Mouse (Mus musculus): ENCODE results near the gene Gpa33. TPM values are rescaled to one million over a fixed set of nuclear protein-coding genes. Genes with fewer than 3 reads are reported as not detected.

The Gpa33 gene
- polyA plus RNA-seq, 1 experiment: 0.14 TPM

DNA sequence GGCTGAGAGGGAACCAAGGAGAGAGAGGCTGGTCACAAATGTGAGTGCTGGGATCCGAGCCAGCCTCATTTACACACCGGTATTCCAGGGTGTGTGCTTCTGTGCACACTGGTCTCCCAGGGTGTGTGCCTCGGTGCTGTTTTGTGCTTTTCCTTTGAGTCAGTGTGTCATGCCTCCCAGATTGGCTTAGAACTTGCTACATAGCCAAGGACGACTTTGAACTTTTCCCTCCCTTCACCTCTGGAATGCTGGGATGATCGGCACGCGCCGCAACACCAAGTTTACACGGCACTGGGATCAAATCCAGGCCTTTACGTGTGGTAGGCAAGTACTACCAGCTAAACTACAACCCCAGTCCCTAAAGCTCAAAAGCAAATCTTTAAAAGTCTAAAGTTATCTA lies 22.0 kb downstream of the Gpa33 start:
- TF ChIP-seq POLR2A (IDR thresholded peaks at IDR 0.05; ENCODE audit: borderline replicate concordance, extremely low read depth, insufficient read depth, insufficient read length, poor library complexity, severe bottlenecking) (no peak), CTCF (IDR thresholded peaks at IDR 0.05; ENCODE audit: borderline replicate concordance, extremely low read depth, insufficient read depth, insufficient read length) (no peak)
- no peak for DNase-seq (ENCODE audit: low read depth)

DNA sequence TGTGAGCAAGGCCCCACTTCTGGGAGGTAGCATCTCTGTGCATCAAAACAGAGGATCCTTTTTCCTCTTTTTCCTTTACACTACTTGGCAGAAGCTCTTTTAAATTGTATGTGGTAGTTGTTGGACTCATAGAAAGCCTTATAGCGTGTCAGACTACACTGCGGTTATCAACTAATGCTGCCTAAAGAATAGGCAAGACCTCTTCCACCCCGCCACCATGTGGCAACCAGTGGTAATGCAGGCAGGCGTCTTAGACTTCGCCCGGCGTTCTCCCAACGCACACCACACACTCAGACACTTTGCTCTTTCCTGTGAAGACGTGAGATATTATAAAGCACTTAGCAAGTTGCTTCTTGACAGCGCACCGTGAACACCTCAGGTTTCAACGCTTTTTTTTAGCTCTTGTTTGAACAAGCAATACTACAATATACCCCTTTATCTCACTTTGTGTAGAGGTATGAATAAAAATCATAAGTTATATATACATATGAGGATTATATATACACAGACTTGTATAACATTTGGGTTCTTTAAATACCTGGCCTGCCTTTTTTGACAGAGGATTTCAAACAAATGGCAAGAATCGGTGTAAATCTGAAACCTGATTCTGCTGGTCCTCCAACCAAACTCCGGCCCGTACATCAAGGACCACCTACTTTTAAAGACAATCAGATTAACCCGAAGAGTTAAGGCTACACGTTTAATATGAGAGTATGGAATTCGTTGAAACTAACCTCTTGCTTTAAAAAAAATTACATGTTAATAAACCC lies 23.5 kb downstream of the Gpa33 start:
- DNase-seq (ENCODE audit: low read depth): peak; percentile 92
- TF ChIP-seq POLR2A (IDR thresholded peaks at IDR 0.05; ENCODE audit: borderline replicate concordance, extremely low read depth, insufficient read depth, insufficient read length, poor library complexity, severe bottlenecking) (no peak), CTCF (IDR thresholded peaks at IDR 0.05; ENCODE audit: borderline replicate concordance, extremely low read depth, insufficient read depth, insufficient read length) (peak; percentile 95)

DNA sequence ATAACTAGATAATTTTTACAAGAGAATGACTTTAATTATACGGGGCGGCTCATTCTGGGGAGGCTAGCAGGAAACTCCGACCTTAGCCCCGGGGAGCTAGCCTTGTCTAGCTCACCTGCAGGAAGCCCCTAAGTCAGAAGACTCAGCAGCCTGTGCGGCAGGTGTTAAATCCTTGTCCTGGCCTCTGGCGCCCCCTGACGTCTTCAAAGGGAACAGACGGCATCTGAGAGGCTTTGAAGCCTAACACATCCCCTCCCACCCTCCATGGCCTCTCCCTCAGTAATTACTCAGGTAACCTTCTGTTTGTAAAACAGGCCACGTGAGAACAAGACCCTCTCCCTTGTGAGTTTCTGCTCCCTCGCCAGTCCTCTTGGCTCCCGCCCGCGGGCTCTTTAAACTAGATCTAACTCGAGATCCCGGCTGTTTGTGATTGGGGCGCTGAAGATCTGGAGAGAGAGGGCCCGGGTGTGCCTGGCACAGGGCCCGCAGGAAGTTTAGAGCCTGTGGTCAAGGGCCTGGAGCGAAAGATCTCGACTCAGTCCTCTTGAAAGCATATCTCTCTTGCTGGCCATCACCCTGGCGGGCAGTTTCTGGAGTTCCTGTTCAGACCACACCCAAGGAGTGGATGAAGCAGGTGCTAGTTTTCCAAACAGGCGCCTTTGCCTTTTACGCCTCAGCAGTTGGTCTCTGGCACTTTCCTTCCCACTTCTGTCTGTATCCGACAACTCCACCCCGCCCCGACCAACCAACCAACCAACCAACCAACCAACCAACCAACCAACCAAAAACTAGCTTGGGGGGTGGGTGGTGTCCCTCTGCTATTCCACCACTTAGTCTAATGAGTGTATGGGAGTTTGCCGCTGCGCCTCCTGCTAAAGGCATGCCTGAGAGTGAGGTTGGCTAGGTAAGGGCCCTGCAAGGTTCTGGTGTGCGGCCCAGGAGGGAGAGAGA lies 24.4 kb downstream of the Gpa33 start:
- TF ChIP-seq POLR2A (IDR thresholded peaks at IDR 0.05; ENCODE audit: borderline replicate concordance, extremely low read depth, insufficient read depth, insufficient read length, poor library complexity, severe bottlenecking): no peak
- peak; percentile 96 for TF ChIP-seq CTCF (IDR thresholded peaks at IDR 0.05; ENCODE audit: borderline replicate concordance, extremely low read depth, insufficient read depth, insufficient read length)
- DNase-seq (ENCODE audit: low read depth): peak; percentile 91

DNA sequence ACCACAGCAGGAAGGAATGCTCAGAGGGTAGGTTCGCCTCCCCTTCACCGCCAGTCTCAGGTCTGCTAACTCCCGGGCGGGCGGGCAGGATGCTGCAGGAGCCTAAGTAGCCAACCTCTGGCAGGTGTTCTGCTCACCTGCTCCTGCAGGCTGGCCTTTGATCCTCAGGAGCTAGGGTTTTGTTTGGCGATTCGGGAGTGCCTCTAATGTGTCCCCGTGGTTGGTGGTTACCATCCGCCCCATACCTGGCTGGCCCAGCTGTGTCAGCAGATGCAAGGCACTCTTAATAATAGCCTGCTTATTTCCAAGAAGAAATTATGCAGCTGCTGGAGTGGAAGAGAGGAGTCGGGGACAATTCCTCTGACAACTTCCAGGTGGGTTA lies 25.1 kb downstream of the Gpa33 start:
- no peak for DNase-seq (ENCODE audit: low read depth)

DNA sequence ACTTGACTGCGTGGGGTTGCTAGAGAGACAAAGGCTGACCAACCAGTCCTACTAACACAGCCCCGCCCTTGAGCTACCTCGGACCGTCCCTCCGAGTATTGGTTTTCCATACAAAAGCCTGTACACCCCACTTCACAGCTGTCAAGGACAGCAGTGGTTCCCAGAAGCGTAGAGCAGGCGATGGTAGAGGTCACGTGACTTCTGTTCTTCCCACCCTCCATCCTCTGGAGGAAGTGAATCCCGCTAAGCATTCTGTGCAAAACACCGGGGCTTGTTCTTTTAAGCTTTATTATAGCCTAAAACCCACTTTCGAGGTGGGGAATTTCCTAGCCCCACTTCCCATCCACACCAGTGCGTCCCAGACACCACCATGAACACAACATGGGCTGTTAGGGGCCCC lies 27.7 kb downstream of the Gpa33 start:
- no peak for DNase-seq (ENCODE audit: low read depth)
- TF ChIP-seq POLR2A (IDR thresholded peaks at IDR 0.05; ENCODE audit: borderline replicate concordance, extremely low read depth, insufficient read depth, insufficient read length, poor library complexity, severe bottlenecking) (no peak), CTCF (IDR thresholded peaks at IDR 0.05; ENCODE audit: borderline replicate concordance, extremely low read depth, insufficient read depth, insufficient read length) (no peak)

More for the DNA sequence above, 25.1 kb downstream of the Gpa33 start:
- no peak for TF ChIP-seq POLR2A (IDR thresholded peaks at IDR 0.05; ENCODE audit: borderline replicate concordance, extremely low read depth, insufficient read depth, insufficient read length, poor library complexity, severe bottlenecking)
- no peak for TF ChIP-seq CTCF (IDR thresholded peaks at IDR 0.05; ENCODE audit: borderline replicate concordance, extremely low read depth, insufficient read depth, insufficient read length)

DNA sequence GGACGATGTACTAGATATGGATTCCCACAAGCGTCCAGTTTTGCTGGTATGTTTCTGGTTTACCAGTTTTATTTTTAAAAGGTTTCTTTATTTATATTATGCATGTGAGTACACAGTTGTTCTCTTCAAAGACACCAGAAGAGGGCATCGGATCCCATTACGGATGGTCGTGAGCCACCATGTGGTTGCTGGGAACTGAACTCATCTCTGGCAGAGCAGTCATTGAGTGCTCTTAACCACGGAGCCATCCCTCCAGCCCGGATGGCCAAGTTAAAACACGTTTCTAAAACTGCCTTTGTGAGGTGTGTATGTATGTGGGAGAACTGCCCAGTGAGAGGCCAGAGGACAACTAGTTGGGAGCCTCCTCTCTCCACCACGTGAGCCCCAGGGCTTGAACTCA lies 28.6 kb downstream of the Gpa33 start:
- DNase-seq (ENCODE audit: low read depth): no peak
- no peak for TF ChIP-seq CTCF (IDR thresholded peaks at IDR 0.05; ENCODE audit: borderline replicate concordance, extremely low read depth, insufficient read depth, insufficient read length)
- no peak for TF ChIP-seq POLR2A (IDR thresholded peaks at IDR 0.05; ENCODE audit: borderline replicate concordance, extremely low read depth, insufficient read depth, insufficient read length, poor library complexity, severe bottlenecking)

DNA sequence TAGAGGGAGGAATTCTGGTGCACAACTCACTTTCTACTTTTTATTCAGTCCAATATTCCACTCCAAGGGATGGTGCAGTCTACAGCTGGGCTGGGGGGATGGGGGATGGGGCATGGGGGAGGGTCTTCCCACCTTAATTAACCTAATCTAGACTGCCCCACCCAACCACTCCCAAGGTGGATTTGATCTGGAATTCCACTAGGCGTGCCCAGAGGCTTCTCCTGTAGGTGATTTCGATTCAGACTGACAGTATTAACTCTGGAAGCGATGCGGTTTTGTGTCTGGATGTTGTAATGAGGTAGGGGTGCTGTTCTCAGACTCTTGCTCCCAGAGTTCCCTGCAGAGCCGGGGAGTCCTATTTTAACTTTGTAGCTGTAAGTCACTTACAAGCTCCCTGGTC lies 30.1 kb downstream of the Gpa33 start:
- no peak for DNase-seq (ENCODE audit: low read depth)
- no peak for TF ChIP-seq POLR2A (IDR thresholded peaks at IDR 0.05; ENCODE audit: borderline replicate concordance, extremely low read depth, insufficient read depth, insufficient read length, poor library complexity, severe bottlenecking)
- TF ChIP-seq CTCF (IDR thresholded peaks at IDR 0.05; ENCODE audit: borderline replicate concordance, extremely low read depth, insufficient read depth, insufficient read length): no peak

DNA sequence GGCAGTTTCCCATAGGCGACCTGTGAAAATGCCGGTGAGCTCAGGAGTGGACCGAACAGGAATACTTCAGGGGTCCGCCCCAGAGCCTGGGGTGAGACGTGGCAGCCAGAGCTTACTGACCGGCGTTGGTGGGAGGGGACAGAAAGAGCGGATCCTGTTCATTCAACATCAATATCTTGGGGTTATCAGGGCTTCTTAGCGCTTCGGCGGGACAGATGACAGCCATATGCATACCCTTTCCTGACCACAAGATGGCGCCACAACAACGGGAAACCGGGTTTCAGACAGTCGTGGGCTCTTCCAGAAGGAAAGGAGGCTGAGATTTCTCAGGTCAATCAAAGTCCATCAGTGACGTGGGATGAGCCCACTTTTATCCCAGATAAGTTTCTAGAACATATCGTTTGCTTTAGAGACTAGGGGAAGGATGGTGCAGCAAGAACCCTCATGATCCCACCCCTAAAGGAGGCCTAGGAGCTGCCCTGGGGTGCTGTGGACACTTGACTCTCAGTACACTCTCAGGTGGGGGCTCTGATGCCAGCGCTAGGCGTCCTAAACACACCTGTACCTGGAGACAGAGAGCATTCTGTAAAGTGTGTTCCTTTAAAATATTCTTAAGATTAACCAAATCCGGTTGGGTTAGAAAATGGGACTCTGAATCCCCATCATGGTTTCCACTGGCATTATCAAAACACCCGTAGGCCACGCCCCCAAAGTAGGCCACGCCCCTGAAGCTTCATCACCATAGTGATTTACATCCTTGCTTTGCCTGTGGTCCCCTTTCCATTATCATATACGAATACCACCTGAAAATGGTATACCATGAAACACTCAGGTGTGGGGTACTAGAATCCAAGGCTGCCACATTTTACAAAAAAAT lies 30.8 kb downstream of the Gpa33 start:
- TF ChIP-seq CTCF (IDR thresholded peaks at IDR 0.05; ENCODE audit: borderline replicate concordance, extremely low read depth, insufficient read depth, insufficient read length) (peak; percentile 96), POLR2A (IDR thresholded peaks at IDR 0.05; ENCODE audit: borderline replicate concordance, extremely low read depth, insufficient read depth, insufficient read length, poor library complexity, severe bottlenecking) (no peak)
- peak; percentile 88 for DNase-seq (ENCODE audit: low read depth)

DNA sequence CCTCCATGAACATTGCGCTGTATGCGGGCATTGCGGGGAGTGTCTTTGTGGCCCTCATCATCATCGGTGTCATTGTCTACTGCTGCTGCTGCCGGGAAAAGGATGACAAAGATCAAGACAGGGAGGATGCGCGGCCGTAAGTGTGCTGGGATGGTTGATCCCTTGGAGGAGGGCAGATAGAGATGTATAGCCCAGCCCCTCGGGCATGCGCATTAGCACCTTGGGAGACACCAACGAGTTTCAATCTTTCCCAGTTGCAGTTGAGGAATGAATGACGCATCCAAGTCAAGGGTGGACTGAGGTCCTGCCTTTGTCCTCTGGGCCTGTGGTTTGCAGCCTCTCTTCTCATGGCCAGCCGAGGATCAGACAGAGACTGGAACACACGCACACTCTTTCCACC lies 34.5 kb downstream of the Gpa33 start:
- TF ChIP-seq POLR2A (IDR thresholded peaks at IDR 0.05; ENCODE audit: borderline replicate concordance, extremely low read depth, insufficient read depth, insufficient read length, poor library complexity, severe bottlenecking) (no peak), CTCF (IDR thresholded peaks at IDR 0.05; ENCODE audit: borderline replicate concordance, extremely low read depth, insufficient read depth, insufficient read length) (no peak)
- DNase-seq (ENCODE audit: low read depth): no peak

DNA sequence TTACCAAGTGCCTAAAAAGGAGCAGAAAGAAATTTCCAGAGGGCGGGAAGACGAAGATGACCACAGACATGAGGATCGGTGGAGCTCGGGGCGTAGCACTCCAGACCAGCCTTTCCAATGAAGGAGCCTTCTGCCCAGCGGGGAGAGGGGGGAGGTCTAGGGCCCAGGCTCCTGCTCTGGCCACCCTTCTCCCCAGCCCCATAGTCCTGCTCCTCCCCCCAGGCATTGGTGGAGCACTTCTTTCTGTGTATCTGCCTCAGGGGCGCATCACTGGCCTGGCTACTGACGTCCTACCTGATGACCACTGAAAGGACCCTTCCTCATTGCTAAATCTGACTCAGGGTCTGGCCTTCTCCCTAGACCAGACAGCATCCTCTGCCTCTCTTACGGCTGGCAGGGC lies 35.1 kb downstream of the Gpa33 start:
- no peak for DNase-seq (ENCODE audit: low read depth)
- no peak for TF ChIP-seq CTCF (IDR thresholded peaks at IDR 0.05; ENCODE audit: borderline replicate concordance, extremely low read depth, insufficient read depth, insufficient read length)
- no peak for TF ChIP-seq POLR2A (IDR thresholded peaks at IDR 0.05; ENCODE audit: borderline replicate concordance, extremely low read depth, insufficient read depth, insufficient read length, poor library complexity, severe bottlenecking)

DNA sequence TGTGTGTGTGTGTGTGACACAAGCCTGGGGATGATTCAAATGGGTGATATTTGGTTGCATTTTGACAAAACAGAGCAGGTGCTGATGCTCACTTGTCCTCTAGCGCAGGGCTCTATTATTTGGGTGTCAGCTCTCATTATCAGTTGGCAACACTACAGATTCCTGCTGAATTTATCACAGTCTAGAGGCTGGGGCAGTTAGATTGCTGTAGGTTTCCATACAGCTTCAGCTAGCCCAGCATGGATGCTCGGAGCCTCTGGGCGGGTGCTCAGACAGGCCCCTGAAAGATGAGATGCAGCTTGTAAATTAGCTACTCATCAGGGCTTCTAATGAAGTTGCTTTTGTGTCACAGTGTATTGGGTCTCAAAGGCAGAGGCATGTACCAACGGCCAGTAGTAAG lies 37.4 kb downstream of the Gpa33 start:
- TF ChIP-seq CTCF (IDR thresholded peaks at IDR 0.05; ENCODE audit: borderline replicate concordance, extremely low read depth, insufficient read depth, insufficient read length) (no peak), POLR2A (IDR thresholded peaks at IDR 0.05; ENCODE audit: borderline replicate concordance, extremely low read depth, insufficient read depth, insufficient read length, poor library complexity, severe bottlenecking) (no peak)

More for the DNA sequence above, 37.4 kb downstream of the Gpa33 start:
- peak; percentile 23 for DNase-seq (ENCODE audit: low read depth)
